Mouse (Mus musculus) Muller cell, postnatal 12 days (primary cell): ENCODE measurements at regions not wholly inside any gene's neighbourhood (a gene's known extent, or its start where the extent isn't known, plus 50 kb on each side); places are given as distances from the start of the nearest gene placed in this dataset.

Source experiments
- DNase-seq: peaks from one replicate; pipeline ENCODE4 v3.0.0-alpha.2; 2015; ENCODE audit errors: inconsistent ontology term

- no peak for DNase-seq
Observed at GRCm38 (mm10) chr8:127753793-127754565, 604.4 kb upstream of the Nrp1 start.

- no peak for DNase-seq
Observed at GRCm38 (mm10) chr8:127757396-127757795, 601.0 kb upstream of the Nrp1 start.

GRCm38 (mm10) chr8:127759906-127760305, 598.5 kb upstream of the Nrp1 start:
- no peak for DNase-seq

GRCm38 (mm10) chr8:127765199-127765598, 593.2 kb upstream of the Nrp1 start:
- DNase-seq, result no peak

- peak; percentile 88 for DNase-seq
Observed at GRCm38 (mm10) chr8:127768311-127768710, 590.1 kb upstream of the Nrp1 start.

- DNase-seq, result peak; percentile 65
Observed at GRCm38 (mm10) chr8:127769651-127770050, 588.8 kb upstream of the Nrp1 start.

GRCm38 (mm10) chr8:127771781-127772180, 586.6 kb upstream of the Nrp1 start:
- DNase-seq, result no peak

- no peak for DNase-seq
Observed at GRCm38 (mm10) chr8:127772415-127772814, 586.0 kb upstream of the Nrp1 start.

- DNase-seq, result no peak
Observed at GRCm38 (mm10) chr8:127772917-127773316, 585.5 kb upstream of the Nrp1 start.

- DNase-seq, result peak; percentile 75
Observed at GRCm38 (mm10) chr8:127774642-127775041, 583.8 kb upstream of the Nrp1 start.

- DNase-seq, result no peak
Observed at GRCm38 (mm10) chr8:127775160-127775559, 583.2 kb upstream of the Nrp1 start.

- DNase-seq, result no peak
Observed at GRCm38 (mm10) chr8:127775747-127776146, 582.7 kb upstream of the Nrp1 start.

- no peak for DNase-seq
Observed at GRCm38 (mm10) chr8:127778352-127779020, 579.9 kb upstream of the Nrp1 start.

GRCm38 (mm10) chr8:127779021-127779689, 579.2 kb upstream of the Nrp1 start:
- DNase-seq, result no peak

GRCm38 (mm10) chr8:127780596-127780995, 577.8 kb upstream of the Nrp1 start:
- no peak for DNase-seq

GRCm38 (mm10) chr8:127781011-127781410, 577.4 kb upstream of the Nrp1 start:
- no peak for DNase-seq

GRCm38 (mm10) chr8:127792611-127793010, 565.8 kb upstream of the Nrp1 start:
- no peak for DNase-seq

GRCm38 (mm10) chr8:127799849-127800471, 558.4 kb upstream of the Nrp1 start:
- no peak for DNase-seq

GRCm38 (mm10) chr8:127802136-127802535, 556.3 kb upstream of the Nrp1 start:
- no peak for DNase-seq

GRCm38 (mm10) chr8:127802661-127803333, 555.6 kb upstream of the Nrp1 start:
- no peak for DNase-seq
